Mouse (Mus musculus) liver, embryonic 12.5 days (tissue): ENCODE data around the gene Spata20. TPM values are rescaled to one million over a fixed set of nuclear protein-coding genes. Genes with fewer than 3 reads are reported as not detected.
A peak's percentile ranks its signal among the peaks of the same experiment; 100 is the strongest.

ENCODE experiments used
- ATAC-seq: fragments of 200-750 bp; cut with Nextera tagmentation; 2 replicates; pipeline ENCODE4 v1.8.0; 2017; ENCODE audit warnings: moderate number of reproducible peaks, mild to moderate bottlenecking, moderate library complexity
- H3K27ac ChIP-seq: fragments of 300-500 bp; sonication (generic); 2 replicates; pipeline ENCODE4 v1.5.1; 2016; ENCODE audit warnings: mild to moderate bottlenecking
- H3K27me3 ChIP-seq: fragments of 300-500 bp; sonication (generic); replicated peaks from 2 replicates; pipeline ENCODE4 v1.6.1; 2016; ENCODE audit warnings: mild to moderate bottlenecking, moderate library complexity
- H3K36me3 ChIP-seq: fragments of 300-500 bp; sonication (generic); 2 replicates; pipeline ENCODE4 v1.6.1; 2016; ENCODE audit warnings: mild to moderate bottlenecking, moderate library complexity
- H3K4me1 ChIP-seq: fragments of 300-500 bp; sonication (generic); 2 replicates; pipeline ENCODE4 v1.6.1; 2016
- H3K4me2 ChIP-seq: fragments of 300-500 bp; sonication (generic); 2 replicates; pipeline ENCODE4 v1.6.1; 2016; ENCODE audit warnings: mild to moderate bottlenecking, moderate library complexity
- H3K4me3 ChIP-seq: fragments of 300-500 bp; sonication (generic); 2 replicates; pipeline ENCODE4 v1.5.1; 2016; ENCODE audit warnings: mild to moderate bottlenecking, moderate library complexity
- H3K9ac ChIP-seq: fragments of 300-500 bp; sonication (generic); 2 replicates; pipeline ENCODE4 v1.6.1; 2016; ENCODE audit warnings: mild to moderate bottlenecking, moderate library complexity
- H3K9me3 ChIP-seq: fragments of 300-500 bp; sonication (generic); replicated peaks from 2 replicates; pipeline ENCODE4 v1.6.1; 2016; ENCODE audit warnings: mild to moderate bottlenecking, moderate library complexity
- WGBS: fragments of 180-500 bp; shearing (Covaris S2); methylation state at CpG from one replicate; pipeline ENCODE4 v1.1.7; 2016; ENCODE audit not compliant: insufficient replicate concordance; 5-methylcytosine and 5-hydroxymethylcytosine counted together
- polyA plus RNA-seq: library from polyadenylated mRNA; unstranded; fragments of >200 nt; fragmentation: Nextera tagmentation; extraction: Ambion mirVana; gene quantifications from 2 replicates; pipeline ENCODE4 v1.2.1, GENCODE M21; 2016

The Spata20 gene
- polyA plus RNA-seq, 1 experiment from 2014 or later: not detected

DNA sequence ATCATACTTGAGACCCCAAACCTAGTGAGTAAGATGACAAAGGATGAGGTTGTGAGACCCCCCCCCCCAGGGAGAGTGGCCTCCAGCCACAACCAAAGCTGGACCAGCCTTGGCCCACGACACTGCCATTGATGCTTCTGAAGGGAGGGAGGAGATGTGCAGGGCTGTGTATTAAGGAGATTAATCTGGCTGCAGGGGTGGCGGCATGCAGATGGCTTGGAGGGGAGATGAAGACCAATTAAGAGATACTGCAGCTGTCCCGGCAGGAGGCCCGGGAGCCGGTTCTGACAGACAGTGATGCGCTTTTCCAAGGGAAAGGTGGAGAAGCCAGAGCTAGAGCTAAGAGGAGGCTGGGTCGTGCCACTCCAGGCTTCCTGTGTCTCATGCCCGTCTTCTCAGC lies 36.7 kb downstream of the Spata20 start:
- Histone ChIP-seq H3K9ac (no peak overlapping the region), H3K4me2 (no peak overlapping the region), H3K4me3 (no peak overlapping the region), H3K36me3 (no peaks in the 10 kb centered on the region), H3K27me3 (peaks cover 69% of the 10 kb centered on the region), H3K9me3 (no peaks in the 10 kb centered on the region), H3K4me1 (peaks cover 17% of the 10 kb centered on the region), H3K27ac (no peak overlapping the region)
- no peak for ATAC-seq
- WGBS: 50% methylated on average over 8 of the region's 8 CpGs

DNA sequence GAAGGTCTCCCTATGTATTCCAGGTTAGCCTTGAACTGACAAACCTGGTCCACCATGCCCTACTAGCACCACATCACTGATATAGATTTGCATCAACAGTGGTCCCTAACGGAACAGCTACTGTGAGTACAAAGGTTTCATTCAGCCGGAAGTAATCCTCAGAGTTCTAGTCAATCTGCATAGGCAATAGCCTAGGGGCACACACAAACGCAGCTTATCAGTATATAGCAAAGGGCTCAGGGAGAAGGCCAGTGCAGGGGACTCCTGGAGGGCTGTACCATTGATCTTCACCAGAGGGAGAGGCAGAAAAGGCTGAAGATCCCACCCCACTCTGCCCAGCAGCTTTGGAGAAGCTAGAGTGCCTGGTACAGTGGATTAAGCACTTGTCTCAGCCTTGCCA lies 39.0 kb downstream of the Spata20 start:
- peaks cover 17% of the 10 kb centered on the region for H3K4me1 ChIP-seq
- WGBS: 27% methylated on average over 3 of the region's 3 CpGs
- no peak overlapping the region for H3K4me3 ChIP-seq
- no peaks in the 10 kb centered on the region for H3K36me3 ChIP-seq
- peaks cover 82% of the 10 kb centered on the region for H3K27me3 ChIP-seq
- H3K9ac ChIP-seq: no peak overlapping the region
- no peak overlapping the region for H3K27ac ChIP-seq
- peak; percentile 52; the same call in 1 of the 2 replicates for ATAC-seq
- H3K9me3 ChIP-seq: no peaks in the 10 kb centered on the region
- no peak overlapping the region for H3K4me2 ChIP-seq

DNA sequence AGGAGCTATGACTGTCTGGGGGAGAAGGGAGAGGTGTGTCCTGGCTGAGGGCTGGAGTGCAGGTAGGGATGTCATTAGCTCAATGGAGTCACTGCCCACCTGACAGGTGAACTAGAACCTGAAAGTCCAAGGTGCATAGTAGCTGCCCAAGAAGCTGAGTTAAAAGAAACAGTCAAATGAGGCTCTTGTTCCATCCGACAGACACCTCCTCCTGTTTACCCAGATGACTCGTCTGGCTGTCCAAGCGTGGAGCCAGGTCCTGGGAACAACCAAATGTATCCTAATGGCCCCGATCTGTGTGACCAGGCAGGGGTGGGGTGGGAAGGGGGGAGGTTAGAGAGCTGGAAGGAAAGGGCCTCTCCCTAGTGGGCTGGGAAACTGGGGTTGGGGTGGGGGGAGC lies 40.7 kb downstream of the Spata20 start:
- H3K36me3 ChIP-seq: no peaks in the 10 kb centered on the region
- H3K27me3 ChIP-seq: peaks cover 75% of the 10 kb centered on the region
- no peak for ATAC-seq
- H3K4me3 ChIP-seq: no peak overlapping the region
- no peak overlapping the region for H3K9ac ChIP-seq
- no peaks in the 10 kb centered on the region for H3K9me3 ChIP-seq
- H3K27ac ChIP-seq: no peak overlapping the region
- WGBS: 51% methylated on average over 4 of the region's 4 CpGs
- no peak overlapping the region for H3K4me2 ChIP-seq
- peaks cover 6% of the 10 kb centered on the region; the same call in 1 of the 2 replicates for H3K4me1 ChIP-seq

DNA sequence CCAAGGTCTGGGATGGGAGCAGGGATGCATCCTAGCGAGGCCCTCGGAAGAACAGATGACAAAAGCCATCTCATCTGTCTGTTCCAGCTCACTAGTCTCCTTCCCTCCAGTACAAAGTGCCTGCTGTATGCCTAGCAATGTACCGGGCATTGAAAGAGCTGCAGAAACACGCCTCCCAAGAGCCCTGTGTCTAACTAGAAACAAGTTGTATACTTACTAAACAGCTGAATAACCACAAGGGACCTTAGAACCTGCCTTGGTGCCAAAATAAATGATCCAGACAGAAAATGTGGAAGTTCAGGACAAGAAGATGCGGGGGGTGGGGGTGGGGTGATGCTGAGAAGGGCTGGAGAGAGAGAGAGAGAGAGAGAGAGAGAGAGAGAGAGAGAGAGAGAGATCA lies 41.1 kb downstream of the Spata20 start:
- ATAC-seq: no peak
- H3K4me3 ChIP-seq: no peak overlapping the region
- H3K9me3 ChIP-seq: no peaks in the 10 kb centered on the region
- no peak overlapping the region for H3K27ac ChIP-seq
- WGBS: 58% methylated on average over 5 of the region's 5 CpGs
- peaks cover 6% of the 10 kb centered on the region; the same call in 1 of the 2 replicates for H3K4me1 ChIP-seq
- no peaks in the 10 kb centered on the region for H3K36me3 ChIP-seq
- H3K4me2 ChIP-seq: no peak overlapping the region
- peaks cover 70% of the 10 kb centered on the region for H3K27me3 ChIP-seq
- H3K9ac ChIP-seq: no peak overlapping the region

DNA sequence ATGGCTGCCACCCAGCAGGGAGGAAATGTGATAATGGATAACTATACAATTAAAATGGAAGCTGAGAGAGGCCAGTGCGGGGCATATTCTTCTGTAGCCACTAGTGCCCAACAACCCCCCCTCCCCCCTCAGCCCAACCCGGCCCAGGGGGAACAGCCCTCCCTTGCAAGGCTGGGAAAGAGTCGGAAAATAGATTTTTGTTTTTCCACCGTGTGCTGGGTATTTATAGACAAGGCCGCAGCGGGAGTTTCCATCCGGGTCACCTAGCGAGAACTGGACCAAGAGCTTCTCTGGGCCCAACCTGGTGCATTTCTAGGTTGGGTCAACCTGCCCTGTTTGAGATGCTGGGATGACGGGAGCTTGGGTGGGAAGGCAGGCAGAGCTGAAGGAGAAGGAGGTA lies 44.2 kb downstream of the Spata20 start:
- H3K27me3 ChIP-seq: peaks cover 56% of the 10 kb centered on the region
- no peaks in the 10 kb centered on the region for H3K36me3 ChIP-seq
- H3K9me3 ChIP-seq: no peaks in the 10 kb centered on the region
- ATAC-seq: no peak
- H3K4me1 ChIP-seq: no peaks in the 10 kb centered on the region
- no peak overlapping the region for H3K9ac ChIP-seq
- H3K27ac ChIP-seq: no peak overlapping the region
- H3K4me3 ChIP-seq: no peak overlapping the region
- WGBS: 64% methylated on average over 9 of the region's 9 CpGs
- no peak overlapping the region for H3K4me2 ChIP-seq

DNA sequence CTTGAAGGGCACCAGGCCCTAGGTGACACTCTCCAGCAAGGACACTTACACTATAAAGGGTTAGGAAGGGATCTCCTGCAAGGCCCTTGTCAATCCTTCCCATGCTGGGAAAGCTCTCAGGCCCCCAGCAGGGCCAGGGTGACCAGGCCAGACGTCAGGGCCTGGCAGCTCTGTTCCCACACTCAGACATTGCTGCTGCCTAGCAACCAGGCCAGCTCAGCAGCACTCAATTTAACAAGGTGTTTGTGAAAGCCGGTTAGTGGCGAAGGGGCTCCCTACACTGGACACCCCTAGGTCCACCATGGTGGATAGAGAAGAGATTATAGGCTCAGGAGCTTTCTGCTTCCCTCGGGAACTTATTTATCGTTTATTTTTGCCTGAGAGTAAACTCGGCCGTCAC lies 44.9 kb downstream of the Spata20 start:
- WGBS: 43% methylated on average over 7 of the region's 7 CpGs
- Histone ChIP-seq H3K4me1 (no peaks in the 10 kb centered on the region), H3K9me3 (no peaks in the 10 kb centered on the region), H3K9ac (no peak overlapping the region), H3K4me2 (no peak overlapping the region), H3K27ac (no peak overlapping the region), H3K27me3 (peaks cover 53% of the 10 kb centered on the region), H3K4me3 (no peak overlapping the region), H3K36me3 (no peaks in the 10 kb centered on the region)
- ATAC-seq: no peak

DNA sequence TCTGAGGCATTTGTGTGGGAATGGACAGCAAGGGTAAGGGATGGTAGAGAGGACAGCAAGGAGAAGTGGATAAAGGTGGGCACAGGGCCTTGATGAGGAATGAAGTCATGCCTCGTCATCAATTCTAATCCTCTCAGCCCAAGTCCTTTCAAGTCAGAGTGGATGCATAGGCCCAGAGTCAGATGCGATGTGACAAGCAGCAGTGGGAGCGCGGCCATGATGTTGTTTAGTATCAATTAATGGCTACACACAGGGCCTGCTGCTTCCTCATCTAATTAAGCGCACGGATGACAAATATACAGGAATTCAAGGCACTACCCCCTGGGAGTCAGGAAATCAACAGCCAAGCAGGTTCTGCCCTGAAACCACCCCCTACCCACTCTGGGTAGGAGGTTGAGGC lies 45.6 kb downstream of the Spata20 start:
- Histone ChIP-seq H3K27ac (no peak overlapping the region), H3K36me3 (no peaks in the 10 kb centered on the region), H3K4me1 (no peaks in the 10 kb centered on the region), H3K4me3 (no peak overlapping the region), H3K9ac (no peak overlapping the region), H3K27me3 (peaks cover 47% of the 10 kb centered on the region), H3K9me3 (no peaks in the 10 kb centered on the region), H3K4me2 (no peak overlapping the region)
- no peak for ATAC-seq
- WGBS: 88% methylated on average over 6 of the region's 6 CpGs

DNA sequence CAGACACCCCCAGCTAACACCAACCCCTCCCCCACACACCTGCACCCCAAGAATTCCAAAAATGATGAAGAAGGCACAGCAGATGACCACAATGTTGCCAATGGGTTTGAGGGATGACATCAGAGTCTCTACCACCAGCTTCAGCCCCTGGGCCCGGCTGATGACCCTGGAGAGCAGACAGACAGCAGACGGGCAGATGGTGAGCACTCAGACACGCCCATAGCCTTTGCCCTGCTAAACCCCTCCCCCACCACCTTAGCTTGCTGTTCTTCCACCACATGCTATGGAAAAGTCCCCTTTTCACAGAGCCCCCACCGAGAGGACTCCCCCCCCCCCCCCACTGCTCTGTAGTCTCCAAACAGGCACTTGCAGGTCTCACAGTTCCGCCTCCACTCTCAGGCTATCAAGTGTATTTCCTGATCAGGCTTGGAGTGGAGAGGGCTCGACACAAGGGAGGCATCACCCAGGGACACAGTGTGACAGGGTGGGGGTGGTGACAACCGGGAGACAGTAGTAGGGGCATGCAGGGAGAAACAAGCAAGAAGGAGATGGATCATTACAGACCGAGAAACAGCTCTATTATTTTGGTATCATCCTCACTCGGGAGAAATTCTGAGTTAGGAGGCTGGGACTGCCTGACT lies 56.8 kb downstream of the Spata20 start:
- H3K4me2 ChIP-seq: no peak overlapping the region
- H3K4me3 ChIP-seq: no peak overlapping the region
- H3K36me3 ChIP-seq: no peaks in the 10 kb centered on the region
- no peak overlapping the region for H3K27ac ChIP-seq
- ATAC-seq: no peak
- WGBS: 27% methylated on average over 9 of the region's 9 CpGs
- H3K4me1 ChIP-seq: peaks cover 18% of the 10 kb centered on the region
- no peaks in the 10 kb centered on the region for H3K9me3 ChIP-seq
- H3K27me3 ChIP-seq: peaks cover 96% of the 10 kb centered on the region
- H3K9ac ChIP-seq: no peak overlapping the region

Other genes with a start within 250 kb of the Spata20 start
- 0.31 and 0.44 TPM in 2 replicates for gene Wfikkn2, start 240.2 kb downstream of the Spata20 start, polyA plus RNA-seq
- gene Gm21885, start 204.3 kb downstream of the Spata20 start, polyA plus RNA-seq: 0.29 TPM in 1 of 2 replicates, not detected in the other
- gene Luc7l3, start 164.2 kb downstream of the Spata20 start, polyA plus RNA-seq: 67.1 and 67.4 TPM in 2 replicates
- 15.7 and 15.9 TPM in 2 replicates for gene Ankrd40, start 158.2 kb downstream of the Spata20 start, polyA plus RNA-seq
- 4.0 and 4.3 TPM in 2 replicates for gene Abcc3, start 93.2 kb downstream of the Spata20 start, polyA plus RNA-seq
- 2.5 and 3.2 TPM in 2 replicates for gene Cacna1g, start 12.0 kb downstream of the Spata20 start, polyA plus RNA-seq
- not detected in 2 replicates for gene Epn3, start 13.8 kb upstream of the Spata20 start, polyA plus RNA-seq
- gene Mycbpap, start 35.6 kb upstream of the Spata20 start, polyA plus RNA-seq: 0.28 and 0.37 TPM in 2 replicates
- gene Rsad1, start 63.1 kb upstream of the Spata20 start, polyA plus RNA-seq: 2.0 and 3.2 TPM in 2 replicates
- 0.10 TPM in 1 of 2 replicates, not detected in the other for gene Chad, start 78.9 kb upstream of the Spata20 start, polyA plus RNA-seq
- gene Acsf2, start 115.7 kb upstream of the Spata20 start, polyA plus RNA-seq: 1.1 and 1.2 TPM in 2 replicates
- gene Lrrc59, start 143.6 kb upstream of the Spata20 start, polyA plus RNA-seq: 182 and 186 TPM in 2 replicates
- gene Mrpl27, start 167.6 kb upstream of the Spata20 start, polyA plus RNA-seq: 89.1 and 95.3 TPM in 2 replicates
- gene Eme1, start 167.8 kb upstream of the Spata20 start, polyA plus RNA-seq: 22.7 and 25.0 TPM in 2 replicates
- gene Xylt2, start 191.3 kb upstream of the Spata20 start, polyA plus RNA-seq: 7.0 and 7.1 TPM in 2 replicates
- not detected in 2 replicates for gene Gm11541, start 218.3 kb upstream of the Spata20 start, polyA plus RNA-seq